Mouse (Mus musculus): ENCODE measurements around the gene Zfhx3.

The Zfhx3 gene

DNA sequence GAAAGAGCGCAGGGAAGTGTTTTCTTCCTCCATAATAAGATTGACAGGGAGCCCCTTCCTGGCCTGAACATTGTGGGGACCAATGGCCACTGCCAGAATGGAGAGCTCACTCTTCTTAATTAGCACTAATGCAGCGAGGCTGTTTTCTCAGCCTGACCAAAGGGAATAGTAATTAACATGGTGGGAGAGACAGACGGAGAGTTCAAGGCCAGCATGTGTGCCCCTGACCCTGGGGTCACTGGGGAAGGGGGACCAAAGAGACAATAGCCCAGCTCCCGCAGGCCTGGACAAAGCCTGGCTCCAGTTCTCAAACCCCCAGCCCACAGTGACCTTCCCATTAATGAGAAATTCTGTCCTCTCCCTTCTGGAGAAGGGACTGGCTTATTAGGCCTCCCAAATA, 419.0 kb downstream of the Zfhx3 start:
- DNase-seq (ENCODE audit: low spot score in 2 of 2) = no peak

DNA sequence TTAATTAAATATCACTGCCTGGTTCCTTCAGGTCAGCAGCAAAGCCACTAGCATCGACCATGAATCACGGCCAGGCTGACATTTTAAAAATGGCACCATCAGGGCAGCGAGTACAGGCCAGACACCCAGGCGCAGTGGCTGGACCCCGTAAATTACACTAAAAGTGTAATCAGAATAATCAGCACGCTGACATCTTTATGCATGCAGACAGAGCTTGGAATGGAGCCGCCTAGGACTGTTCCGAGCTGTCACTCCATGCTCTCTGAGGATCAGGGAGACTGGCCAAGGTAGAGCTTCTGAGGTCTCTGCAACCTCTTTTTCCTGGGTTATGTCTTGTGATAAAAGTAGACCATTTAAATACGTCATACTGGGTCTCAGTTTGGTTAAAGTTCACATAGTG, 420.0 kb downstream of the Zfhx3 start:
- no peak for DNase-seq (ENCODE audit: low spot score in 2 of 2)

DNA sequence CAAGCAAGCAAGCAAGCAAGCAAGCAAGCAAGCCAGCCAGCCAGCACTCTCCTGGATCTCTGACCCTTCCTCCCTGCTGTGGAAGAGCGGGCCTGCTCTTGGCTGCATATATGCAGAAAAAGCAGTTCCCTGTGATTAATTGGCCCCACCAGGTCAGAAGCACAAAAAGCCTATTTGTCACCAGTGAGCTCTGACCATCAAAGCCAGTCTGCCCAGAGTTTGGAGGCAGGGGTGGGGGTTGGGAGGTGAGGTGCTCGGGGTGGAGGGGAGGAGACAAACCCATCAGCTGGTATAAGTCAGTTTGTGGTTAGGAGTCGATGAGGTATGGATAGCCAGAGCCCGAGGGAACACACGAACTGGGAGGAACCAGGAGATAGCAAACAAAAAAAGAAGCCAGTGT, 421.0 kb downstream of the Zfhx3 start:
- no peak for DNase-seq (ENCODE audit: low spot score in 2 of 2)

DNA sequence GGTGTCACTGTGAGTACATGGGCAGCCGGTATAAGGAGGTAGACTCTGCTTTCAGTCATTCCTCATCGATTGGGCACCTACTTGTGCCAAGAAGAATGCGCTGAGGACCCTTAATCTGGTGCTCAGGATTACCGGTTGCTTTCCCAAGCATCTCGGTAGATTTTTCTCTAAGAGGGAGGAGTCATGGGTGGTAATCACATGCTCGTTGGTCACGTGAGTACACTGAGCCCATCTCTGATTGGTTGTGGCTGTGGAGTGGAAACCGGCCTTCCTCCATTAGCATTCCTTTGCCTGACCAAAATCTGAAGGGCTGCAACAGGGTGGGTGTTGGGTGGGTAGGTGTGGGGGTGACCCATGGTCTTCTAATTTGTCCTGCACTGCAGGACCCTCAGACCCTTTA, 421.4 kb downstream of the Zfhx3 start:
- DNase-seq (ENCODE audit: low spot score in 2 of 2) = no peak

DNA sequence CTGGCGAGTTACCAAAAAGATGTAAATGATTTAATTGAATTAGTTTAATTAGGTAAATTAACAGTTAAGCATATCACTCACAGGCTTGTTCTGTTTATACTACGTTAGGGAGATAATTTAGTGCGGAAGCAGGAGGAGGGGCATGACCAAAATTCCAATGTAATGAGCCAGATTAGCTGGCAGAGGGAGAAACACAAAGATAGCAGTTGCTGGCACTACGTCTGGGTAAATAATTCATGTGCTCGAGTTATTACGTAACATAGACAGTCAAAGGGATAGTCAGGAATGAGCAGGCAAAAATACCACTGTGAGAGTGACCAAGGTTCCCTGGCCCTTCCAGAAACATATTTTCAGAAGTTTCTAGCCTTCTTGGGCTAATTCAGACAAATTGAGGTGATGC, 426.6 kb downstream of the Zfhx3 start:
- DNase-seq (ENCODE audit: low spot score in 2 of 2) = no peak

DNA sequence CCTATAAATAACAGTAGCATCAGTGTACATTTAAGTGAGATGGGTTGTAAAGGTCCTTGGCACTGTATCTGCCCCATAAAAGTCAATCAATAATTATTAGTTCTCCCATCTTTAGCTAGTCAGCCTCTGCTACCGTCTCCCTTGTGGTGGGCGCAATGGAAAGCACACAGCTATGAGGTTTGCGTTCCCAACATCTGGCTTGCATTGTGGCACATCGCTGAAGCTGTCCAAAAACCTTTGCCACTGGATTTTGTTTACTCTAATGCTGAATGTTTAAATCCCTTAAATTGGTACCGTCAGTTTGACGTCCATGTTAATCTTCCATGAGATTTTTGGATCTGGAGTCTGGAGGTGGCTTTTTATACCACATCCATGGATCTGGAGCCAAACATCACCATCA, 428.3 kb downstream of the Zfhx3 start:
- DNase-seq (ENCODE audit: low spot score in 2 of 2) = no peak

DNA sequence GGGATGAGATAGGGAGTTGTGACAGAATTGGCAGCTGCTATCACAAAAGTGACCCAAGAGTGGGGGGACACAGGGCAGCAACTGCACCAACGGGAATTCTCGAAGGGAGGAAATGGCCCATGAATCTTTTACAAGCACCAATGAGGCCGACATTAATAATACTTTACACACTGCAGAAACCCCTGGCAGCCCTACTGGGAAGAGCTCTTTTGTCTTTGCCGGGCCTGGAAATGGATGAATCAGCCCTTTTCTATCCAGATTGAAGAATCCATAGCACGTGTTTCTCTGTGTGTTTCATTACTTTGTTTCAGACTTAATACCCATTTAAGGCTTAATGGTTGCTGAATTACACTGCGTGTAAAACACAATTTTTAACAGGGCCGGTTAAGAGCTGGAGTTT, 430.6 kb downstream of the Zfhx3 start:
- no peak for DNase-seq (ENCODE audit: low spot score in 2 of 2)

DNA sequence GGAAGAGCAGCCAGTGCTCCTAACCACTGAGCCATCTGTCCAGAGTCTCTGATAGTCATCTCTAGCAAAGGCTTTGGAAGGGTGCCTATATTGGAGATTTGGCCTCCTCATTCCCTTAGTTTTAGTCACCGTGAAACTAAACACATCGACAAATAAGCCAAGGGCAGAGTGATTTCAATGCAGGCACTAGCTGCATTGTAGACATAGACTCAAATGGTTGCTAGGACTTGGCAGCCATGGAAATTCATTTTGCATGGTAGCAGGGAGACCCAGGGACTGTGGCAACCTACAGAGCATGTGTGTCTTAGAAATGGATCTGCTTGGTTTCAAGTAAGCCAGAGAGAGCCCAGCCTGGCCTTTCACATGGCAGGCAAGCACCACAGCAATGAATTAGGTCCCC, 435.6 kb downstream of the Zfhx3 start:
- DNase-seq (ENCODE audit: low spot score in 2 of 2) = no peak

DNA sequence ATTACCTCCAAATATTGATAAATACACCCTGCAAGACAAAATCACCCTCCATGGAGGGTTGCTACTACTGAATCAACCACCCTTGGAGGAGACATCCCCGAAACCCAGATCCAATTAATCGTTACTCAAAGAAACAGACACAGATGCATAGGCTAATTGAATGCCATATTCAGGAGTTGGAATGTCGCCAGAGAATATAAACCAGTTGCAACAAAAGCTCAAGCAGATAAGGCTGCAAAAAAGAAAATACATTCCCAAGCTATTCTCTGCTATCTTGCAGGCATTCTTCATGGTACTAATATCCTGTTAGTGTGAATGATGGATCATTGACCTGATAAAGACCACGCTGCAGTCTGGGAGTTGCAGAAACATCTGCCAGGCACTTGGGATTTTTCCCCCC, 440.7 kb downstream of the Zfhx3 start:
- DNase-seq (ENCODE audit: low spot score in 2 of 2) = no peak

DNA sequence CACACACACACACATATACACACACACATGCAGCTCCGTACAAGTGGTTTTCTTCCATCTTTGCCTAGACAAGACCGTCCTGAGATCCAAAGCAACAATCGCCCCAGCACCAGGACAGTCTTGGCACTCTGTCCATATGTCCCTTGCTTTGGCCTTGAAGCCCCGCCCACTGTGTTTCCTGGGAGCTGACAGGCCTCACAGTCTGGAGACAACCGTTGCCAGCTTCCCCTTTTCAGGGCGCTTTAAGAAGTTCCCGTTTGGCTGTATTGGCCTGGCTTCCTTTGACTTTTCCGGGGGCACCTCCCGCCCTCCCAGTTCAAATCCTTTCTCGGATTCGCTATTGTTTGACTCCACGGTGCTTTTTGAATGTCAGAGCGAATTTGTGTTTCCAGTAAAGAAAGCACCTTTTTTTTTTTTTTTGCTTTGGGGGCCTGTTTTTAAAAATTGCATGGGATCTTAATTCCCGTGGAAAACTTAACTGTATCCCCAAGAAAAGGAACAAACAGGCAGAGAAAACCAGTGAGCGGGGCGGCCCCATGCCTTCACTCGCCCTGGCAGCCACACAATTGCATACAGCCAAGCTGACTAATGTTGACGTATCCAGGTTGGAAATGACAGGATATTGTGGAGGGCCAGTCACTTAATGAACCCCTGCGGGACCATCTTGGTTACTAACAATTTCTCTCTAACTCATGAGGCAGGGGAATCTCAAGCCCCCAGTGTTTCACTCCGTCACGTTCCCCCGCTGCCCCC, 444.9 kb downstream of the Zfhx3 start:
- peak in 1 of 2 experiments; percentile 15 for DNase-seq (ENCODE audit: low spot score in 2 of 2)

DNA sequence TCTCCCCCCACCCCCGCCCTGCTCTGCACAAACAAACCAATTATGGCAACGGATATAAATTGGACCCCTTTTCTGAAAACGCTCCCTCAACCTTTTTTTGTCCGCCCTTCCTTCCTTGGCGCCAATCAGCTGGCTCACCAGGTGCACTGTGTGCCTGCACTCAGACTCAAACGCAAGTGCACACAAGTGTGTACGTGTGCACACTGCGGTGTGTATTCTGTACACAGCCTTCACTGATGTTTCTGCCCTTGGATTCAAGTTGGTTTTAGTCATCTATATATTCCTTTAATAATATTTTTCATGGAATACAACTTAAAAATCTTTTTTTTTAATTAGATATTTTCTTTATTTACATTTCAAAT, 445.4 kb downstream of the Zfhx3 start:
- DNase-seq (ENCODE audit: low spot score in 2 of 2) = no peak

DNA sequence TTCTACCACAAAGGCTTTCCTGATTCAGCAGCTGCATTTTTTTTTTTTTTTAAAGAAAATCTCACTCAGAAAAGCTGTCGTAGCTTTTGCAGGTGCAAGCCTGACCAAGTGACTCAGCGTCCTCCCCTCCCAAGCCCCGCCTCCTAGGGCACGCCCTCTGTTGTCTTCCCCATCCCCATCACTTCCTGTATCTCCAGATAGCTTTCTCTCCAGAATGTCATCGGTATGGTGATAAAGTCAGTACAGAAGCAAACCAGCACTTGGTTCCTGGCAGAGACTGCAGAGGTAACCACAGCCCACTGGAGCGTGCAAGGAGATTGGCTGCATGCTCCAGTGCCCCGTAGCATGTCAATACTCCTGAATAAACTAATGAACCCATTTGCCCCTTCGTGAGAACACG, 450.5 kb downstream of the Zfhx3 start:
- no peak for DNase-seq (ENCODE audit: low spot score in 2 of 2)

DNA sequence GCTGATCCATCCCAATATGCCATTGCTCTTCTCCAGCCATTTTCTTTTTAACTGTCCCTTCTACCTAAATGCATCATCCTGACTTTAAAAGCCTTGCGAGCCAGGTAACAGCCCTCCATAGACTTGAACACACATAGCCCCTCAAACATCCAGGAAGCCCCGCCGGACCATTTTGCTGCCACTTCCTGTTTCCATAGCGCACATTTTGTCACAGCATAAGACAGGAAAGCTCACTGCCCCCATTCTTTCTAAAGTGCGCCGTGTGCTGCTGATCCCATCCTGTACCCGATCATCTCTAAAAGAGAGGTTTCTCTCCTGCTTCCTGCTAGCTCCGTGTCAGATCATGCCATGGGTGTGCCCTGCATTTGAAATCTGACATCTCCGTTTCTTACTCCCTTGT, 459.7 kb downstream of the Zfhx3 start:
- DNase-seq (ENCODE audit: low spot score in 2 of 2) = no peak

DNA sequence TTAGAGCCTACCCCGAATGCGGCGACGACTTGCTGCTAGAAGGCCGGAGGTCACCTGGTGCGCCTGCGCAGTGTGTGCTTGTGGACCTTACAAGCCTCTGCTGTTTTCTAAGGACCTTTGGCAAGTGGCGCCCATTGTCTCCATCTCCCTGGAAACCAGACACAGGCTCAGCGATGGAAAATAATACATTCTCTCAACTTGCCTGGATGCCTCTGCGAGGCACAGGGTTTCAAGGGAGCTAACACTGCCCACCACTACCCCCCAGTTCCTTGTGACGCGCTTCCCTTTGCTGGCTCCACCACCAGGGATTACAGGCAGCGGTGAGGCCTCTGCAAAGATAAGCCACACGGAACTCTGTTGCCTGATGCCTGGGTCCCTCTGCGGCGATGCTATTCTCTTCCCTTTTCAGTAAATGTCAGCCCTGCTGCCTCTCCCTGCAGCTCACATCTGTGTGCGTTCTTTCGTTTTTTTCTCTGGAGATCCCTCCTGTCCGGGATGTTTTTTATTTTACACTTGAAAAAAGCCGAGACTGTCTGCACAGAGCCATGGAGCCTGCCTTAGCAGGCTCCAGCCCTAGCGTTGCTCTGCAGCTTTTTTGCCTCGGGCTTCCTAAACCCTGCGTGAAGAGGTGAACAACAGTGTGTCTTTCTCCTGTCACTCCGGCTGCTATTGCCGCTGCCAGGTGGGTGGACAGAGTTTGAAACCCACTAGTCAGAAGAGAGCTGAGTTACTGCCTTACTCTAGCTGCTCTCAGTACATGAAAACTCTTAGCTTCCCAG, 464.5 kb downstream of the Zfhx3 start:
- no peak for DNase-seq (ENCODE audit: low spot score in 2 of 2)

DNA sequence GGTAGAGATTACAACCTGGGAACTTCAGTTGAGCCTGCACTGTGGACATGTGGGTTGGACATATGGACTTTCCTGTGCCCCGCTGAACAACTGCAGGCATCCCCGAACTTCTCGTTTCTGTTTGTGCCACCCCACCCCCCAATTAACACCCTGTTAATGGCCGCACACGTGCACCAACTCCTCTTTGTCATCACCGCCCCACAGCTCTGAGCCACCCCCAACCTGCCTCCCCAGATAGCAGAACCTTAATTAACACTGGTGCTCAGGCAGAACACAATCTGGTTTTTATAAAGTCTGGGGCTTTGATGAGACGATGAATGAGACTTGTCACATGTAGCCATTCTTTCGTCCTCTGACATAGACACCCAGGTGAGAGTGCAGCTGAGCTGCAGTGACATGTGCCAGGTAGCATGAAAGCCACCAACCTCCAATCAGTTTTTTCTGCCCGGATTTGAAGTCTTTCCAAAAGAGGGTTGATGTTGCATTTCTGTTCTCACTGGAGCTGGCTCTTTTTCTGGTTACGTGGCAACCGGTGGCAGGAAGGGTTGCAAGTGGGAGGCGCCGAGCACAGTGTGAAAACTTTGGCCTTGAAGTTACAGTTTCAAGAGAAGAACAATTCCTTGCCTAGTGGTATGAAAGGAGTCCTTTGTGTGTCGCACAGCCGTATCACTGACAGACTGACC, 476.9 kb downstream of the Zfhx3 start:
- no peak for DNase-seq (ENCODE audit: low spot score in 2 of 2)

DNA sequence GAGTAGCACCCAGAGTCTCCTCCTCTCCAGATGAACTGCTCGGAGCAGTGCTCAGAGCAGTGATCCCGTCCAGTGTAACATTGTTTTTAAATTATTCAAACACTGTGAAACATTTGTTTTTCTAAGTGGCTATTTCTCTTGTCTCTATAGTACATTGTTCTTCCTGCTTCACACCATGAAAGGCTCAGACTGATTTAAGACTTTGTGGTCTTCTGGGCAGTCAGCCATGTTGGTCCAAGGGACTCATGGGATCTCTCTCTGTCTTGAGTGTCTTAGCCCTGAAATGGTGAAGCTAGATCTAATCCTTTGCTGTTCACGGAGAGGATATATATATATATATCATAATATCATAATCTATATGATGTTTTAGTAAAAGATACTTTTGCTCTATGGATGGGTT, 480.1 kb downstream of the Zfhx3 start:
- DNase-seq (ENCODE audit: low spot score in 2 of 2) = no peak

DNA sequence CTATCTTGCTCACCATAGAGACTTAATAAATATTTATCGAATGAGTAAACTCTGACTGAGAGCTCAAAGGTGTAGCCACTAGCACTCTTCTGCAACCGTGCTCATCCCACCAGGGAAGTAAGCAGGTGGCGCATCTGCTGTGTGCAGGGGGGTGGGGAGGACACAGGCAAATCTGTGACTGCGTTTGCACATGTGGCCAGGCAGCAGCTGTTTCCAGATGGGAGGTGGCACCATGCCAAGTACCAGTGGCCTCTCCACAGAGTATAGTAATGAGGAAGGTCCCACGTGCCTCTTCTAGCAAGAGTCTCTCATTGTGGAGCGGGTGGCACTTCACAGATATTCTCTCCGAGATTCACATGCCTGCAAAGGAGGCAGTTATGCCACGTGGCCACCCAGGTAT, 481.9 kb downstream of the Zfhx3 start:
- DNase-seq (ENCODE audit: low spot score in 2 of 2) = no peak

DNA sequence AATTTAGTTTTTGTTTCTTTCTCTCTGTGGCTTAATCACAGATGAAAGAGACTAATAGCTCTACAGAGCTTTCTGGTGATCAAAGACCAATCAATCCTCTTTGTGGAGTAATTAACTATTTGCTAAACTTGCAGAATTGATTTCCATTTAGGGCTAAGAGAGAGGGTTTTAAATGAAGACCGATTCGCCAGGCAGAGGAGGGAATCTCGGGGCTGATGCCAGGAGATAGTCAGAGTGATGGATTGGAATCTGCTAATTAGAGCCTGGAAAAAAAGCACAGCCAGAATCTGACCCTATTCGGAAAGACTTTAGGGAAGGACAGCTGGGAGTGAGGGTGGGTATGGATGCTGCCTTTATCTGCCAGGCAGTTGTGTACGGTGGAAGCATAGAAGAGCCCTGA, 490.9 kb downstream of the Zfhx3 start:
- no peak for DNase-seq (ENCODE audit: low spot score in 2 of 2)

DNA sequence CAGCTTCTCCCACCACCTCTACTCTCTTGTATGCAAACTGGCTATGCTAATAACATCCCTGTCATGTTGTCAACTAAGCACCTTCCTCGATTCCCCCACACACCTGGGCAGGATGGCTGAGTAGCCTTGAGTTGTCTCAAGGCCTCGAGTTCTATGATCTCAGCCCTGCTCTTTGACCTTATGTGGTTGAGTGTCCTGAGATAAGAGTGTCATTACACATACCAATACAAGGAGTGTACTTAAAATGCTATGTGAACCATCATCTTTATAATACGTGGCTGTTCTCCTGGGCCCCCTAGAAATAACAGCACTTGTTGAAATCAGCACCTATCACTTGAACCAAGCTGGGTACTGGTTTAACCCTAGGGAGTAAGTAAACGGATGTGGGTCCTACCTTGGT, 492.1 kb downstream of the Zfhx3 start:
- DNase-seq (ENCODE audit: low spot score in 2 of 2) = no peak

DNA sequence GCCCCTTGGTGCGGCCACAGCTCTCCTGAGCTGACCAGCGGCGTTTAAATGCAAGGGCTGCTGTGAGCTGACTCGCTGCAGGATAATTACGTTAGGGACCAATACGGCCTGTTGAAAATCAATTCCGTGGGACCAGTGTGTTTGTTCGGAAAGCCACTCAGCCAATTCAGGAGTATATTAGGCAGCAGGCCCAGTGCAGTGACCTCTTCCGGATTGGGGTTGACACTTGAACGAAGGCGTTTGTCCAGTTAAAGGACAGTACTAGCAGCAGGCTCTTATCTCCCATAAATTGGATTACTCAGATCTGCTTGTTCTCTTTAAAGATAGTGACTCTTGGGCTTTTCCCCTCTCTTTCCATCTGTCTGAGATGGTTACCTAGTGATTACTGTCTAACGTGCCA, 493.9 kb downstream of the Zfhx3 start:
- DNase-seq (ENCODE audit: low spot score in 2 of 2) = no peak

DNA sequence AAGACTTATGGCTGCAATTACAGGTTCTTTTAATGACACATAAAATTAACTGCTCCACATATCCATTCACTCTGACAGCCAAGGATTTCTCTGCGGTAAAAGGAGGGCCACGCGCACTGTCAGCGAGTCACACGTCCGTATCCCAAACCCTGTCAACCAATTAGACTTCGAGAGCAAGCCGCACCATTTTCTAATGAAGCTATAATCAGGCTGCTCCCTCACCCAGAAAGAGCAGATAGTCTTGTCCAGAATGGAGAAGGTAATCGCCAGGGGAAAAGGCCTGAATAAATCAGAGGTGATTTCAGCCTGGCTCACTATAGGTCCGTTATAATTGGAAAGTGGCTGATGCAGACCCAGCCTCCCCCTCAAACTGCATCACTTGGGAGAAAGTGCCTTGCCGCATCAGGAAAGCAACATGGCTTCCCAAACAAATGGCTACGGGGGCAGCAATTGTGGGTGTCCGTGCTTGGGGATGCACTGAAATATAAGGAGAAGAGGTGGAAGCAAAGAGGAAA, 494.9 kb downstream of the Zfhx3 start:
- no peak for DNase-seq (ENCODE audit: low spot score in 2 of 2)

DNA sequence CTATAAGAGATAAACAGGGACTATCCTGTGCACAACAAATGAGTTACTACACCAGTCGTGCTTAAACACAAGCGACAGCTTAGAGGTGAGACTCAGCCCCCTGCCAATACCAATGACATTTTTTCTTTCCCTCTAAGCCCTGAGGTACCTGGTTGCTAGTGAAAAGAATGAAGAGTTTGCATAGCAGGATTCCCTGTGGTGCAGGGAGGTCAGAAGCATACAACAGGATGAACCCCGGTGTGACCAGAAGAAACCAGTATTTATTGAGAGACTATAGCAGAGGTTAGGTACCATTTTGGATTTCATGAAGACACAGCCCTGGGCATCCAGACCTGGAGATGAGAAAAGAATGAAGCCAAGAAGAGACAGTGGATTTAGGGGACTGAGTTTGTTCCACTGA, 498.0 kb downstream of the Zfhx3 start:
- no peak for DNase-seq (ENCODE audit: low spot score in 2 of 2)

DNA sequence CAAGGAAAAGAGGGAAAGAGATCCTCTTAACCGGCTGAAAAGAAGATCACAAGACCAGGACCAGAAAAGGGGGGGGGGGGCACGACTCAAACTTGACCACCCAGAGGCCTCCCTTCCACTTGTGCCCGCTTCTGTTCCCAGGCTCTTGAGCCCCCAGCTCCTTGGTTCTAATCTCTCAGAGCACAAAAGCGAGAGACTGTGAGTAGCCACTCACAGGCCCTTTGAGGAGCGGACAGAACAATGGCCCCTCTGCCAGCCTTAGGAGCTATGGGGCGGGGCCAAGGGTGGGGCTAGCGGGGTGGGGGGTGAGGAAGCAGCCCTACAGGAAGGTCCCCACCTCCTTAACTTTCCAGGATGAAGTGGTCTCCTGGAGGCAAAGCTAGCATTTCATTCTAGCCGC, 508.4 kb downstream of the Zfhx3 start:
- no peak for DNase-seq (ENCODE audit: low spot score in 2 of 2)

Data from spleen, postnatal 4 days (tissue).